Mouse (Mus musculus) right cerebral cortex, postnatal 14 days (tissue): ENCODE measurements at regions not wholly inside any gene's neighbourhood (a gene's known extent, or its start where the extent isn't known, plus 50 kb on each side); places are given as distances from the start of the nearest gene placed in this dataset.

Source experiments
- DNase-seq: peaks from one replicate; pipeline ENCODE4 v3.0.0; 2022

- DNase-seq: no peak
Measured at GRCm38 (mm10) chr10:70814354-70815131, 158.8 kb upstream of the Phyhipl start.

GRCm38 (mm10) chr10:70809411-70809810 lies 153.6 kb upstream of the Phyhipl start:
- no peak for DNase-seq

GRCm38 (mm10) chr10:70806786-70807385 lies 151.1 kb upstream of the Phyhipl start:
- DNase-seq: no peak

- DNase-seq: peak; percentile 40
Measured at GRCm38 (mm10) chr10:70800736-70801306, 145.1 kb upstream of the Phyhipl start.

- DNase-seq: no peak
Measured at GRCm38 (mm10) chr10:70799906-70800305, 144.1 kb upstream of the Phyhipl start.

GRCm38 (mm10) chr10:70799191-70799742 lies 143.5 kb upstream of the Phyhipl start:
- DNase-seq: peak; percentile 72

- DNase-seq: peak; percentile 26
Measured at GRCm38 (mm10) chr10:70788814-70789452, 133.2 kb upstream of the Phyhipl start.

- DNase-seq: no peak
Measured at GRCm38 (mm10) chr10:70781036-70781435, 125.3 kb upstream of the Phyhipl start.

GRCm38 (mm10) chr10:70778596-70778995 lies 122.8 kb upstream of the Phyhipl start:
- DNase-seq: no peak

- no peak for DNase-seq
Measured at GRCm38 (mm10) chr10:70774571-70774970, 118.8 kb upstream of the Phyhipl start.

- DNase-seq: no peak
Measured at GRCm38 (mm10) chr10:70774159-70774558, 118.4 kb upstream of the Phyhipl start.

- DNase-seq: no peak
Measured at GRCm38 (mm10) chr10:70767461-70767860, 111.7 kb upstream of the Phyhipl start.

GRCm38 (mm10) chr10:70766869-70767268 lies 111.1 kb upstream of the Phyhipl start:
- DNase-seq: no peak

- no peak for DNase-seq
Measured at GRCm38 (mm10) chr10:70766450-70766849, 110.7 kb upstream of the Phyhipl start.

- DNase-seq: no peak
Measured at GRCm38 (mm10) chr10:70763206-70763605, 107.4 kb upstream of the Phyhipl start.

GRCm38 (mm10) chr10:70759686-70760085 lies 103.9 kb upstream of the Phyhipl start:
- no peak for DNase-seq

GRCm38 (mm10) chr10:70751771-70752170 lies 96.0 kb upstream of the Phyhipl start:
- DNase-seq: no peak

- DNase-seq: no peak
Measured at GRCm38 (mm10) chr10:70750356-70751145, 94.8 kb upstream of the Phyhipl start.

GRCm38 (mm10) chr10:70746612-70747011 lies 90.8 kb upstream of the Phyhipl start:
- DNase-seq: no peak

- DNase-seq: no peak
Measured at GRCm38 (mm10) chr10:70741909-70742308, 86.1 kb upstream of the Phyhipl start.

- DNase-seq: peak; percentile 29
Measured at GRCm38 (mm10) chr10:70740095-70740494, 84.3 kb upstream of the Phyhipl start.

- DNase-seq: no peak
Measured at GRCm38 (mm10) chr10:70739348-70739966, 83.7 kb upstream of the Phyhipl start.
